Mouse (Mus musculus): Measurements from ENCODE around the gene Col6a6. TPM values are rescaled to one million over a fixed set of nuclear protein-coding genes. Genes with fewer than 3 reads are reported as not detected.
A peak's percentile ranks its signal among the peaks of the same experiment; 100 is the strongest.
"Not testable (repeated sequence)": the region's sequence is repeated elsewhere in the genome, so short reads cannot be mapped to it uniquely, and the experiment has no call there.

Gene Col6a6
- polyA plus RNA-seq, 1 experiment from 2014 or later: 1.2 TPM

DNA sequence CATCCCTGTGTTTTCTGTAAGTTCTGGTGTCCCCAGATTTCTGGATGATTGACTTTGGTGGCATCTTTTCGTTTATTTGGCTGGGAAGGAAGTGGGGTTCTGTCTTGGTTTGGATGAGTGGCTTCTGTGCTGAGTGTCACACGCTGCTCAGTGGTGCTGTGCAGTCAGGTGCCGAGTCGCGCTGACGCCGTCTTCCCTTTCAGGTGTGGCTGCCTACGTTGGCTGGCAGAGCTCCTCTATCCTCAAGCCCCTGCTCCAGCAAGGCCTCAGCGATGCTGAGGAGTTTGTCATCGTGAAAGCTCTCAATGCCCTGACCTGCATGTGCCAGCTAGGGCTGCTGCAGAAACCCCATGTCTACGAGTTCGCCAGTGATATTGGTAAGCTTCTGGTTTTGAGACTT is 169.7 kb downstream of the Col6a6 start:
- H3K4me2 ChIP-seq: no peak overlapping the region
- H3K36me3 ChIP-seq: peaks cover 44% of the 10 kb centered on the region
- H3K9ac ChIP-seq: no peak overlapping the region
- no peaks in the 10 kb centered on the region for H3K9me3 ChIP-seq
- H3K27ac ChIP-seq: no peak overlapping the region
- WGBS: 95% methylated on average over 12 of the region's 12 CpGs
- H3K4me3 ChIP-seq: no peak overlapping the region
- H3K4me1 ChIP-seq: no peaks in the 10 kb centered on the region
- no peaks in the 10 kb centered on the region for H3K27me3 ChIP-seq
- ATAC-seq (ENCODE audit: borderline replicate concordance, extremely low read depth, low FRiP score, low TSS enrichment): no peak

- Histone ChIP-seq H3K4me2 (no peak overlapping the region), H3K27me3 (no peaks in the 10 kb centered on the region), H3K36me3 (peaks cover 38% of the 10 kb centered on the region), H3K9ac (no peak overlapping the region), H3K4me3 (no peak overlapping the region), H3K9me3 (no peaks in the 10 kb centered on the region), H3K4me1 (no peaks in the 10 kb centered on the region), H3K27ac (no peak overlapping the region)
- no peak for ATAC-seq (ENCODE audit: borderline replicate concordance, extremely low read depth, low FRiP score, low TSS enrichment)
- WGBS: 55% methylated on average over 2 of the region's 2 CpGs
These were observed 171.8 kb downstream of the Col6a6 start for GRCm38 (mm10) chr9:105656189-105656588.

DNA sequence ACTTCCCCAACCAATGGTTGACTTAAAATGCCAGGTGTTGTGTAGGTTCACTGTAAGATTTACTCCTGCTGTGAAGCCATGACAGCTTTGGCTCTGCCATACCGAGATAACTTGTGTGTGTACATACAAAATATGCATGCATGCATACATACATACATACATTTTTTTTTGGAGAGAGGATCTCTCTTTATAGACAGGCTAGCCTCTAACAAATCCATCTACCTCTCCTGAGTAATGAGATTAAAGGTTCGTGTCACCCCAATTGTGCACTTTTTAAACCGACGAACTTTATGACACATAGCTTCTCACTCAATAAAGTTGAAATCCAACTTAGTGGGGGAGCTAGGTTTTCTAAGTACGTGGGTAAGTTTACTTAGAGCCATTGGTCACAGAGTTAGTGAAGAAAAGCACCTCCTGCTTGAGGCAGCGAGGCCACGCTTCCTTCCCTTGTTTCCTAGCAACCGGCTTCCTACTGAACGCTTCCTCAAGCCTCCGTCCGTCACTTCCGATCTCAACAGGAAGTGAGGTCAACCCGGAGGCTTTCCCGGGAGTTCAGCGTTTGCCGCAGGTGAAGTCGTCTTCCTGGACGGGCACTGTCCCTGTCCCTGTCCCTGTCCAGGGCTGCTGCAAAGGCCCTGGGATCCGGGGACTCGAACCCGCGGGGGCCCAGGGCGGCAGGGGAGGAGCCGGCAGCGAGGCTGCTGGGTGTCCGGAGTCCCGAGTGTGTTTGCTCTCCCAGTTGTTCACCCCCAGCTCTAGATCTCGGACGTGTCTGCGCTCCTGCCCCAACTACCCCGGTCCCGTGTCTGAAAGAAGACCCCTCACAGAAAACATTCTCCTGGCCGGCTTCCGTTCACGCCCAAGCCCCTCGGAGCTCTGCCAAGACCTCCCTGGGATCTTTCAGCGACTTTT is 185.2 kb downstream of the Col6a6 start, which contains the start of gene Pik3r4:
Gene Pik3r4, plus strand, starts transcription at position 519 of the 912 bp plus-strand sequence.
- peak within 1 kb of the TSS; percentile 69 for H3K4me2 ChIP-seq
- no peaks in the 10 kb centered on the region for H3K27me3 ChIP-seq
- ATAC-seq (ENCODE audit: borderline replicate concordance, extremely low read depth, low FRiP score, low TSS enrichment): peak; percentile 91
- H3K4me1 ChIP-seq: peaks cover 8% of the 10 kb centered on the region
- H3K9ac ChIP-seq: peak within 1 kb of the TSS; percentile 72
- peak within 1 kb of the TSS; percentile 32 for H3K27ac ChIP-seq
- peak within 1 kb of the TSS; percentile 63 for H3K4me3 ChIP-seq
- WGBS: 8% methylated on average over 37 of the region's 37 CpGs
- H3K36me3 ChIP-seq: peaks cover 11% of the 10 kb centered on the region; the same call in 1 of the 2 replicates
- H3K9me3 ChIP-seq: no peaks in the 10 kb centered on the region

GRCm38 (mm10) chr9:105641377-105641776 is 186.6 kb downstream of the Col6a6 start:
- 70% methylated on average over 6 of the region's 6 CpGs for WGBS
- H3K27ac ChIP-seq; ATAC-seq (ENCODE audit: borderline replicate concordance, extremely low read depth, low FRiP score, low TSS enrichment): not testable (repeated sequence)

More at GRCm38 (mm10) chr9:105641377-105641776, 186.6 kb downstream of the Col6a6 start:
- H3K4me1 ChIP-seq, H3K9ac ChIP-seq, H3K27me3 ChIP-seq, H3K4me3 ChIP-seq, H3K9me3 ChIP-seq, H3K36me3 ChIP-seq, H3K4me2 ChIP-seq: not testable (repeated sequence)

Other genes starting within 250 kb of the Col6a6 start
- 20.4 and 20.8 TPM in 2 replicates for gene Pik3r4, start 185.2 kb downstream of the Col6a6 start, polyA plus RNA-seq (2015; fragmentation: Nextera tagmentation; extraction: Ambion mirVana)
- gene Col6a5, start 132.5 kb upstream of the Col6a6 start, polyA plus RNA-seq (2015; fragmentation: Nextera tagmentation; extraction: Ambion mirVana): 0.26 and 0.29 TPM in 2 replicates

Measured in lung, embryonic 15.5 days (tissue).